Mouse (Mus musculus) thymus, postnatal 36 days (tissue): Measurements from ENCODE around the gene Rnf216.
"Not testable (repeated sequence)": the region's sequence is repeated elsewhere in the genome, so short reads cannot be mapped to it uniquely, and the experiment has no call there.

Source experiments
- DNase-seq, 2 experiments: peaks; one replicate each; pipeline ENCODE4 v3.0.0; 2022; ENCODE audit warnings: mixed read lengths in 2 of 2

Rnf216 gene

DNA sequence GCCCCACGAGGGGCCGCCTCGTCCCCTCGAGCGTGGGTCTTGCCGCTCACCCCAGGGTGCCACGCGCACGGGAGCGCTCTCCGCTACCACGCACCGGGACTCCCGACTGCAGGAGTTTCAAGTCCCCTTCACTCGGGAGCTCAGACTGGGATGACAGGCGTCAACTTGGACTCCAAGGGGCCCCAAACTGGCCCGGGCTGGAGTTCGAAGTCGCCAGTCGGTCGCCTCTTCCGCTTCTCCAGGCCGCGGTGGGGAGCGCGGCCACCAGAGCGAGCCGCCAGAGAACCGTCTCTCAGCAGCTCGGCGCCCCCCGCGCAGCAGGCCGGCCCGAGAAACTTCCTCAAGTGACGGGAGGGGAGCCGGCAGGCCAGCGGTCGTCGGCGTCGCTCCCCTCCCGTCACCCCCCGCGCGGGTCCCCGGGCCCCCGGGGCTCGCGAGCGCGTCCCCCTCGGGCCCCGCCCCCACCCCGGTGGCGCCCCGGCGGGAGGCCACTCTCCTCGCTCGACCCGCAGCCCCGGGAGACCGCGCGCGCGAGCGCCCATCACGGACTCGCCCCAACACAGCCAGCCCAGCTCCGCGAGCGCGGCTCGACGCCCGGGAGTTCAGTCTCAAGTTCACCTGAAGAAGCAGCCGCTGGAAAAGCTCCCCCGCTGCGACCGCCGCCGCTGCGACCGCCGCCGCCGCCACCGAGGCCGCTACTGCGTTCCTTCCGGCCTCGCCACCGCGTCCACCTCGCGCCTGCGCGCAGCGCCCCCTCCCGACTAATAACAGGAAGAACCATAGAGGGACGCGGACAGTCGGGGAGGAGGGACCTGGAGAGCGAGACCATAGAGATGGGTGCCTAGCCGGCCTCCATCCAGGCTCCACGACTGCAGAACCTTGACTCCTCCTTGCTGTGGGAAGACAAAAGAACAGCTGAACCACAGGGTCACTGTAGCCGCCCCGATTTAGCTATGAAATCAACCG is at the start of gene Rnf216:
TSS of gene Rnf216 (minus strand) at position 714 of the 966 bp plus-strand sequence.
- peak; percentile 75 to 76 for DNase-seq

DNA sequence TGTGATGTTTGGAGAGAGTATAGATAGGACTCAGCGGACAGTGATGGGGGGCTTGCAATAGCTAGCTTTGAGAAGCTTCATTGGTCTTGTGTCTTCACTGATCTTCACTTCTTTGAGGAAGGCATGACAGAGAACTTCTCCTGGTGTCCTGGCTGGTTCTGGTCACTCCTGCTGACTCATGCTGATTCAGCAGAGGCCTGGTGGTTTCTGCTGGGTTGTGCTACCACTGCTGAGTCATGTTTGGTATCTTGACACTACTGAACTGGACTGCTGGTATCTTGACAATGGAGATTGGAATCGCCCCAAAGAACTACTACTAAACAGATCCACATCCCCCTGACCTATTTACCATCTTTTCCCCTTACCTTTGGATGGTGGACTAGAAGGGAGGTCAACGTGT is 42.7 kb upstream of the Rnf216 start:
- no peak for DNase-seq

DNA sequence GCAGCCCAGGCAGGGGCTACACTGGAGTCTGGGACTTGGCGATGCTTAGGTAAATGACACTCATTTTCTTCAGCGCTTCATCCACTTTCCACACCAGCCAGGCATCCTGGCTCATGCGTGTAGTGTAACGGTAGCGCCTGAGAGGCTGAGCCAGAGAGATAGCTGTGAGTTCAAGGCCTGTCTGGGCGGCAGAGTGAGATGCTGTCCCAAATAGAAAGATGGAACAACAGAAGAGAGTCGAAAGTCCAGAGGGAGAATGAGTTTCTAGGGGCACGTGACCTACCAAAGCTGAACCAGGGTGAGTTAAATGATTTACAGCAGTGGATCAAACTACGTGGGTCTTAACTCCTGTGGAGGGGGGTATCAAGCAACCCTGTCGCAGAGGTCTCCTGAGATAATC is 41.0 kb upstream of the Rnf216 start:
- no peak for DNase-seq

DNA sequence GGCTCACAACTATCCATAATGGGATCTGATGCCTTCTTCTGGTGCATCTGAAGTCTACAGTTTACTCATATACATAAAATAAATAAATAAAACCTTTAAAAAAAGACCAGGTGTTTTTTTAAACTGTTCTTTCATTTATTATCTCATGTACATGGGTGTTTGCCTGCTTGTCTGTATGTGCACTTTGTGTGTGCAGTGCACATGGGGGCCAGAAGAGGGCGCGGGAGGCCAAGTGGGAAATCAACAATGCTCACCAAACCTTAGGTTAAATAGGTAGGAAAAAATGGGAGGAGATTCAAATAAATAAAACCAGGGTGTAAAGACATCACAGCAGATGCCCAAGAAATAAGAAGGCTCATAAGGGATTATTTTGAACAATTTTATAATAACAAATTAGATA is 37.2 kb upstream of the Rnf216 start:
- no peak for DNase-seq

DNA sequence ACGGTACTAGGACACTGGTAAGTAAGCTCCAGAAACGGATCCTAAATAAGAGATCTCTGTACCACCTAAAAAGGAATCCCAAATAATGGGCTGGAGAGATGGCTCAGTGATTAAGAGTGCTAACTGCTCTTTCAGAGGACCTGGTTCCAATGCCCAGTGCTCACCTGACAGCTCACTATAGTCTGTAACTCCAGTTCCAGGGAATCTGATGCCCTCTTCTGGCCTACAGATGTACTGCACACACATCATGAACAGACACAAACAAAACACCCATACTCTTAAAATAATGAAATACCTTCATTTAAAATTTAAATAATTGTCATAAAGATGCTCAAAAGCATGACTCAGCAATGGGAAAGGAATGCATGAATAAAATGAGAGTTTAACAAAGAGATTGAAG is 36.7 kb upstream of the Rnf216 start:
- no peak for DNase-seq

DNA sequence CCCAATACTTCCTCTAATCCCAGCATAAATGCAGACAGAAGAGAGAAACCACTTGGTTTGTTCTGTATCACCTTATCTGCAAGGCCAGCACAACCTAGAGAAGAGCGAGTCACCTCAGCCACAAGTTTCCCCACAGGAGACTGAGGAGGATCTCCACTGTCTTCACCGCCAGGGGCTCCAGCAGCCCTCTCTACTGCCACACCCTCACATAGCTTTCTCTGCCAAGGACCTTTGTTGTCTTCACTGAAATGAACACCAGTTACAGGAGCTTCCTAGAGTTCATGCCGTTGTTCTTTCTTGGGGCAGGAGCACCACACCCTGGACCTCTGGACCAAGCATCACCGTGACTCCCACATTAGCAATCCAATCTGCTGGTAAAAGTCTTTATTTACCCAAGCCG is 35.9 kb upstream of the Rnf216 start:
- DNase-seq, result no peak

DNA sequence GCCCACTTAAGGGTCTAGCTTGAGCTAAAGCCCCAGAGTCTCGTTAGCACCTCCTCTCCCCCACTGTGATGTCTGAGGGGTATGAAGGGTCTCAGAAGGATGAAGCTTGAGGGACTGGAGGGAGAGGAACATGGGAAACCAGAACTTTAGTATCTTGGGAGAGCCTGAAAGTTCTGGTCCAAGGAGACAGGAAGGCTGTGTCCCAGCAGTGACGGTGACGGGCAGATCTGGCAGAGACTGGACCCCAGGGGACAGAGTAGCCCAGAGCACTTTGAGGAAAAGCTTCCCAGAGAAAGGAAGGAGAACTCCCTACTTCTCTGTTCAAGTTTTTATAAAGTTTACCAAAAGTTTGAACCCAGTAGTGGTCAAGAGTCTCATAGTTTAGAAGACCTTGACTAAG is 34.7 kb upstream of the Rnf216 start, which contains the start of gene Olfr718-ps1:
TSS of gene Olfr718-ps1 (minus strand) at position 101 of the 400 bp plus-strand sequence.
- no peak for DNase-seq

DNA sequence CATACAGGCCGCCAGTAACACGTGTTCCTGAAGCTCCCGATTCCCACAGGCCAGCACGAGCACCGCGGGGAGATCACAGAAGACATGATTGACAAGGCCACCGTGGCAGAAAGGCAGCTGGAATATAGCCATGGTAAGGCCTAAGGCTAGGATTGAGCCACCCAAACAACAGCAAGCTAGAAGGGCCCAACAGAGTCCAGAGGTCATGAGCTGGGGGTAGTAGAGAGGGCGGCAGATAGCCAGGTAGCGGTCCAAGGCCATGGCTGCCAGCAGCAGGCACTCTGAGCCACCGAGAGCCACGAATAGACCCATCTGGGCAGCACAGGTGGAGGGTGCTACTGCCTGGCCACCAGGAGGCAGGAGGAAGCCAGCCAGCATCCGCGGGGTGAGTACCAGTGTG is 24.8 kb upstream of the Rnf216 start:
- no peak for DNase-seq

DNA sequence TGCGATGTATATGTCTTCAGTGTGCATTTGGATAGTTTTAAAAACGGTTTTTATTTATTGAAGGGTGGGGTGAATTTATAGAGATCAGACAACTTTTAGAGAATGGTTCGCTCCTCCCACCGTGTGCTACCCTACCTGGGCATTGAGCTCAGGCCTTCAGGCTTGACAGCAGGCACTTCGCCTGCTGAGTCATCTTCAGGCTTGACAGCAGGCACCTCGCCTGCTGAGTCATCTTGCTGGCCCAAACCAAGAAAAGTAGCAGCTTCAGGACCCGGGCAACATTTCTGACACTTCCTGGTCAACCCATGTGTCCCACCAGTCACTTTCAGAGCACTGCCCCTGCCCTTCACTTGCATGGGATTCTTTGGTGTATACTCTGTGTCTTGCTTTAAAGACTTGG is 22.2 kb upstream of the Rnf216 start:
- no peak for DNase-seq

DNA sequence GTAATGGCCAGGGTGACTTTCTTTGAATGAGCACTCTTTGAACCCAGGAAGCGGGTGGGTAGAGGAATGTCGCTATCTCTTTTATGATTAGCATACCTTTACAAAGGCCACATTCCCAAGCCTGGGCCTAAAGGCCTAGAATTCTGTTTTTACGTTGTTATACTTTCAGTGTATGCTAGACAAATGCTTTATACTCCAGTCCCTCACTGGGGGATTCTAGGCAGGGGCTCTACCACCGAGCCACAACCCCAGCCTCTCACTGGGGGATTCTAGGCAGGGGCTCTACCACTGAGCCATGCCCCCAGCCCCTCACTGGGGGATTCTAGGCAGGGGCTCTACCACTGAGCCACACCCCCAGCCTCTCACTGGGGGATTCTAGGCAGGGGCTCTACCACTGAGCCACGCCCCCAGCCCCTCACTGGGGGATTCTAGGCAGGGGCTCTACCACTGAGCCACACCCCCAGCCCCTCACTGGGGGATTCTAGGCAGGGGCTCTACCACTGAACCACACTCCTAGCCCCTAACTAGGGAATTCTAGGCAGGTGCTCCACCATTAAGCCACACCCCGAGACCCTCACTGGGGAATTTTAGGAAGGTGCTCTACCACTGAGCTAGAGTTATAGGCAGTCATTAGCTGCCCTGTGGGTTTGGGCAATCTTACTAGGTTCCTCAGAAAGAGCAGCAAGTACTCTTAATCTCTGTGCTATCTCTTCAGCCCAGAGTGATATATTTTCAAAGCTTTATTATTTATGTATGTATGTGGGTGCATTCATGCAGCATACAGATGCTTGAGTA is 21.6 kb upstream of the Rnf216 start:
- not testable (repeated sequence) for DNase-seq

DNA sequence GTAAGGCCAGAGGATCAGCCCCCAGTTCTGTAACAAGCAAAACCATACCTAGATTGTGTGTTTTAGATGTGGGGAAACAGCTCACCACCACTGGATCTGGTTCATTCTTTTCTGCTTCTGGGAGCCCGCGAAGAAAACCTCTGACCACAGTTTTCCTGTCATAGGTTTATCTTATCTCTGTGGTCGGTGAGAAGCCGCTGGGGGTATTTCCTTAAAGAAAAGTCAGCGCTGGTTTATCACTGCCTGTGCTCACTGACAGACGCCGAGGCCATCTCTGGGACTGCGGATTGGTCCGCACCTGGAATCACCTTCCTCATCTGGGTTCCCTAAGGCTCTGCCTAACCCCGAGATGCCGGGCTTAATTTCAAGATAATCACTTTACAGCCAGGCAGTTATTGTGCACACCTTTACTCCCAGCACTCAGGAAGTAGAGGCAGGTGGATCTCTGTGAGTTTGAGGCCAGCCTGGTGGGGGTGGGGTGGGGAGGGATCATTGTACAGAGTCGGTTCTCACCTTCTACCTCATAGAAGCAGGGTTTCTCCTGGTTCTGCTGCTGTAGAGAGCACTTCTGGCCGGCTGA is 20.2 kb upstream of the Rnf216 start:
- peak; percentile 47 to 49 for DNase-seq

DNA sequence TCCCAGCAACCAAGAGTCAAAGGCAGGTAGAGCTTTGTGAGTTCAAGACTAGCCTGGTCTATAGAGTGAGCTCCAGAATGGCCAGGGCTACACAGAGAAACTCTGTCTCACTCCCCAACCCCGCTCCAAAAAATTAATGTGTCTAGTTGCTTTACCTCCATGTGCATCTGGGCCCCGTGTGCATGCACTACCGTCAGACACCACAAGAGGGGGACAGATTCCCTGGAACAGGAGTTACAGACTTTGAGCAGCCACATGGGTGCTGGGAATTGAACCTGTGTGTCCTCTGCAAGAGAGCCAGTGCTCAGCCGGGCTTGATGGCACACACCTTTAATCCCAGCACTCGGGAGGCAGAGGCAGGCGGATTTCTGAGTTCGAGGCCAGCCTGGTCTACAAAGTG is 17.5 kb upstream of the Rnf216 start:
- DNase-seq, result peak; percentile 28 to 30

DNA sequence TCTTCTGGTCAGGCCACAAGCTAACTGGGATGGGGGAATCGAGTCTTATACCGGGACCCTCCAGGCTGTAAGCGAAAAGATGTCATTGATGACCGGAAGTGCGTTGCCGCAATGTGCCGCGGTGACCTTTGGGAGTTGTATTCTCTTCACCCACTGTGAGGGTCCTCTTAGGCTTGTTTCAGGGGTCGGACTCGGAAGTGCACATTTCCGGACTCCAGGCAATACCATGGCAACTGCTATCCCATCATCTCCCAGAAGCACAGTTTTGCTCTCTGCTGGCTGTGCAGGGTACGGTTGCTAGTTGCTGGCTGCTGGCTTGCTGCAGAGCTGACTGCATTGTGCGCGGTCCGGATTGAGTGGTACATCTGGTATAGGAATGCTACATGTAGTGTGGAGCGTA is 16.3 kb upstream of the Rnf216 start:
- DNase-seq, result no peak

DNA sequence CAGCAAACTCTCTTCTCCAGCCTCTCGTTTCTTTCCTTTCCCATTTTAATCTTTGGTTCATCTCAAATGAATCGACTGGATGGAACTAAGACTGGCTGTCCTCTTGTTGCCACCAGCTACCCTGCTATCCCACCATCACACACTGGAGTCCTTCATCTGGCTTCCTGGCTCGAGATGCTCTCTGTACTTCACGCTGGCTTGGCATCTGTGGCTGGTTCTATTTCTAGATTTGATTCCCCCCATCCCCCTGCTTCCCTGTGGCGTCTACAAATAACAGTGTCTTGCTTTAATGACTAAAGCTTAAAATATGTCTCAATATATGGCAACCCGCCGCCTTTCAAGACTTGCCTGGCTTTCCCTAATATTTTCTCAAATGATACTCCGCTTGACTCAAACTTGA is 15.0 kb upstream of the Rnf216 start:
- no peak for DNase-seq

DNA sequence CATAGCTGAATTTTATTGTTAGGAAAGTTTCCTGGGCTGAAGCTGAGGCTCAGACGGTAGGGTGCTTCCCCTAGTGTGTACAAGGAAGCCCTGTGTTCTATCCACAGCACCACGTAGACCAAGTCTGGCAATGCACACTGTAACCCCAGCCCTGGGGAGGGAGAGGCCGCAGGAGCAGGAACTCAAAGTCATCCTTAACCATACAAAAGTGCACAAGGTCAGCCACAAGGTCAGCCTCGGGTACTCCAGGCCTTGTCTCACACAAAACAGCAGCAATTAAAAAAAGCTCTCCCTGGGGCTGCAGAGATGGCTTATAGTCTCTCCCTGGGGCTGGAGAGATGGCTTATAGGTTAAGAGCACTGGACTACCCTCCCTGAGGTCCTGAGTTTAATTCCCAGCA is 14.1 kb upstream of the Rnf216 start:
- DNase-seq, result no peak

DNA sequence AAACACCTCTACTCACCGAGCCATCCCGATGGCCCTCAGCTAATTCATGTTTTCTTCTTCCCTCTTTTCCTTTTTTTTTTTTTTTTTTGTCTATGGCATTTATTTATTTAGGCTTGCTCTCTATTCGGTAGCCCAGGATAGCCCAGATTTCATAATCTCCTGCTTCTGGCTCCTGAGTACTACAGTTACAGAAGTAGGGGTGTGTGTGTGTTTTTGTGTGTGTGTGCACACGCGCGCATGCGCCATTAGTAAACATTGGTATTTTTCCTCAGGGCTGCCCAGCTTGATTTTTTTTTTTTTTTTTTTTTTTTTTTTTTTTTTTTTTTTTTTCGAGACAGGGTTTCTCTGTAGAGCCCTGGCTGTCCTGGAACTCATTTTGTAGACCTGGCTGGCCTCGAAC is 13.3 kb upstream of the Rnf216 start:
- DNase-seq, result no peak

DNA sequence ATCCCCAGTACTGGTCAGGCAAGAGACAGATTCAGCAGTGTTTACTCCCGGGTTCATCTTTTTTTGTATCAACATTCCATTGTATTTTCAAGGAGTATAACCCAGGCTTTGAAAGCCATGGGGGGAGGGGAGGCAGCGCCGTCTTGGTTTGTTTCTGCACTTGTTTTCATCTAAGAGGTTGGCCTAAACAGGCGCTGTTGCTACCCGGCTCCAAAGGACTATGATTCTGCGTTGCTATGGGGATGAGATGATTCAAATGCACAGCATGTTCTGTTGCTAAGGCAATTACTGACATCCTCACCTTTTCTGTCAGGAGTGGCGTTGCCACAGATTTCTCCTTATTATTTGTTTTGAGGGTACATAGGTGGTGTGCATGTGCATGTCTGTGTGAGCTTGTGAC is 12.8 kb upstream of the Rnf216 start:
- no peak for DNase-seq

DNA sequence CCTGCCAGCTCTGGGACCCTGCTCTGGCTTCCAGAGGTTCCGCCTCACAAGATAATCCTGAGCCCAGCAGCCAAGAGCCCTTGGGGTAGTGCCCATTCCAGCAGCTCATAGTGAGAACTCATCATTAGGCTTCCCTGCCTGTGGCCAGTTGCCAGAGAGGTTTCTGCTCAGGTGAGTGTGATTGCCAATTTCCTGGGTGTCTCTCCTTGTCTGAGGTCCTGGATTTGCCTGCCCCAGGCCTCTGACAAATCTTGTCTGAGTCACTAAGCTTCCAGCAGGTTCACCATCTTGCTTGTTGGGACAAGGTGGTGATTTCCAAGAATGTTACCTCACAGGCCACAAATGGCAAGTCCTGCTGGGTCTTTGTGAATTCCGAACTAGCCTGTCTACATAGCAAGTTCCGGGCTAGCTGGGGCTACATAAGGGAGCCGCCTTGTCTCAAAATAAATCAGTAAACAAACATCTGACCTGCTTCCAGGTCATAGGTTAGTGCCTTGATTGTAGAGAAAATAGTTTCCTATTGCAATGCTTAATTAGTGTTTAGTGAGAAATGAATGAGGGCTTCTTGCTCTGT is 12.1 kb upstream of the Rnf216 start:
- no peak for DNase-seq

DNA sequence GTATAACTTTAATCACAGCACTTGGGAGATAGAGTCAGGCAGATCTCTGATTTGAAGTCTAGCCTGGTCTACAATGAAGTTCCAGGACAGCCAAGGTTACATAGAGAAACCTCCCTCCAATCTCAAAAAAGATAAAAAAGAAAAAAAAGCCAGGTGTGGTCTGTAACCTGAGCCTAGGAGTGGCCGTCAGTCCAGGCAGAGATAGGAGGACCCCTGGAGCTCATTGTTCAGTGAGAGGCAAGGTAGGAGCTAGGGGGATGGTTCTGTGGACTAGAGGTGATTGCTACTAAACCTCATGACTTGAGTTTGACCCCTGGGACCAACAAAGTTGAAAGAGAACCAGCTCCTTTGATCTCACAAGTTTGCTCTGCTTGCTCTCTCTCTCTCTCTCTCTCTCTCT is 9.9 kb upstream of the Rnf216 start:
- DNase-seq, result no peak

DNA sequence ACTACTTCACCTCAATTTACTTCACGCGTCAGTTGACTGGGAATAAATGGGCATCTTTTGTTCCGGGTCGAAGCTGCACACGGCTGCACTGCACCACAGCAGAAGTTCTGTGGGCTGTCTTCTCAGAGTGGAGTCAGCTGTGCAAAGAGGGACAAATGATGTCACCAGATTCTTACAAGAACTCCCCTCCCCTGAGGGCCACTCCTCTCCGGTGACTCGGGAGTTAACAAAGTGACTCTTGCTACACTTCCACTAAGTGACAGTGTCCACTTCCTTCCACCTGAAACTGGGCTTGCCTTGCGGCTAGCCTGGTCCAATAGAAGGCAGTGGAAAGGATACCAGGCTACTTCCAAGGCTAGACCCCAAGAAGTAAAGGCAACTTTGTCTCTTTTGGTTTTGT is 9.3 kb upstream of the Rnf216 start:
- DNase-seq, result no peak

DNA sequence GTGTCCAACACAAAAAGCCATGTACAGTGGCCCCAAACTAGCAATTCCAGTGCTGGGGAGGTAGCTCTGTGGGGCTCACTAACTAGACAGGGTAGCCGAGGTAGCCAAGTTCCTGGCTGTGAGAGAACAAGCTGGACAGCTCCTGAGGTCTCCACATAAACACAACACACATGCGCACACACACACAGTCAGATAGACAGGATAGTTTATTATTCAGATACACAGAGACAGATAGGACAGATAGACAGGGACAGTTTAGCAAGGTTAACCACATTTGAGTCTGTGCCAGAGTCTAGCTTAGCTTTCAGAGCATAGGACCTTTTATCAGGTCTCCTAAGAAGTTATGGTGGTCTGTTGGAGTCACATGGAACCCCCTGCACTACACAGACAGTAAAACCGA is 6.0 kb downstream of the Rnf216 start:
- no peak for DNase-seq

DNA sequence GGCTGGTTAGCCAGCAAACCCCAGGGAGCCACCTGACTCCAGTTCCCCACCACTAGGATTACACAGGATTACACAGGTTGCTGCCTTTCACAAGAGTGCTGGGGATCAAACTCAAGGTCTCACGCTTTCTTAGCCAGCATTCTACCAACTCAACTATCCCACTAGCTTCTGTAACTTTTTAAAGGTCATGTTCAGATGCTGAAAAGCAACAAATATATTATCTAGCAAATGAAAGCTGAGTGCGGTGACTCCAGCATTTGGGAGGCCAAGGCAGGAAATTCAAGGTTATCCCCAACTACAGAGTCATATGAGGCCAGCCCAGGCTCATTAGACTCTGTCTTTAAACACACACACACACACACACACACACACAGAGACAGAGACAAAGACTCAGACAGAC is 9.6 kb downstream of the Rnf216 start:
- no peak for DNase-seq

DNA sequence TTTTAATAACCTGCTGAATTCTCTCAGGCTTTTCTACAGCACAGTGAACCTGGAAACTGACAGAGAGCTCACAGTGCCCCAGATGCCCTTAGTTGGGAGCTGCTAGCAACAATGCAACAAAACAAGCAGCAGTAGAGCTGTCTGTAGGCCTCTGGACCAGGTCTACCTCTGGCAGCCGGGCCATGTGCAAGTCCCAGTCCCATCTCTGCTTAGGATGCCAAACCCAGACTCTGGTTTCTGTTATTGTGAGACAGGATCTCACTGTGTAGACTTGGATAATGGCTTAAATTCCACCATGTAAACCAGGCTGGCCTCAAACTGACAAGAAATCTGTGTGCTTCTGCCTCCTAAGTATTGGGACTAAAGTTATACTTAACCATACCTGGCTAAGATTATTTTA is 11.2 kb downstream of the Rnf216 start:
- DNase-seq, result no peak
